Mouse (Mus musculus) hindbrain, postnatal 0 days (tissue): ENCODE measurements around the gene Mta1. TPM values are rescaled to one million over a fixed set of nuclear protein-coding genes. Genes with fewer than 3 reads are reported as not detected.

Experiments used
- ATAC-seq: fragments of 200-750 bp; cut with Nextera tagmentation; 2 replicates; pipeline ENCODE4 v1.8.0; 2017; ENCODE audit warnings: mild to moderate bottlenecking, moderate TSS enrichment, moderate library complexity
- DNase-seq: peaks from one replicate; pipeline ENCODE4 v3.0.0-alpha.2; 2015; ENCODE audit warnings: low spot score
- H3K27ac ChIP-seq: fragments of 300-500 bp; sonication (generic); 2 replicates; pipeline ENCODE4 v1.5.1; 2014; ENCODE audit warnings: mild to moderate bottlenecking
- H3K27me3 ChIP-seq: fragments of 300-500 bp; sonication (generic); 2 replicates; pipeline ENCODE4 v1.6.1; 2014; ENCODE audit warnings: low read length, mixed read lengths; ENCODE audit not compliant: insufficient read depth
- H3K36me3 ChIP-seq: fragments of 300-500 bp; sonication (generic); 2 replicates; pipeline ENCODE4 v1.6.1; 2014; ENCODE audit warnings: low read length, mixed read lengths; ENCODE audit not compliant: insufficient read depth
- H3K4me1 ChIP-seq: fragments of 300-500 bp; sonication (generic); 2 replicates; pipeline ENCODE4 v1.6.1; 2014; ENCODE audit warnings: antibody characterized with exemption, low read length, mixed read lengths; ENCODE audit not compliant: insufficient read depth
- H3K4me2 ChIP-seq: fragments of 300-500 bp; sonication (generic); 2 replicates; pipeline ENCODE4 v1.6.1; 2014; ENCODE audit warnings: low read depth, mild to moderate bottlenecking, low read length, moderate library complexity, mixed read lengths
- H3K4me3 ChIP-seq: fragments of 300-500 bp; sonication (generic); 2 replicates; pipeline ENCODE4 v1.5.1; 2014; ENCODE audit warnings: low read length
- H3K9ac ChIP-seq: fragments of 300-500 bp; sonication (generic); replicated peaks from 2 replicates; pipeline ENCODE4 v1.6.1; 2014; ENCODE audit warnings: mild to moderate bottlenecking, low read length, moderate library complexity, mixed read lengths
- H3K9me3 ChIP-seq: fragments of 300-500 bp; sonication (generic); 2 replicates; pipeline ENCODE4 v1.6.1; 2016; ENCODE audit warnings: low read length, mixed read lengths
- CTCF ChIP-seq: IDR thresholded peaks from 2 replicates; pipeline ENCODE4 v1.5.1; 2016; ENCODE audit warnings: antibody characterized with exemption, control low read depth, low read depth
- WGBS: fragments of 180-500 bp; shearing (Covaris S2); extraction: QIAGEN DNeasy Blood & Tissue Kit; methylation state at CpG from one replicate; pipeline ENCODE4 v1.1.7; 2014; 5-methylcytosine and 5-hydroxymethylcytosine counted together
- microRNA-seq, 2 experiments: library from miRNA; unstranded; fragments of <30 nt; microRNA quantifications; one replicate each; pipeline ENCODE4; 2016
- polyA plus RNA-seq: library from polyadenylated mRNA; unstranded; fragments of >200 nt; fragmentation: Nextera tagmentation; extraction: Ambion mirVana; gene quantifications from 2 replicates; pipeline ENCODE4 v1.2.1, GENCODE M21; 2015
- total RNA-seq: library from RNA; depleted of rRNA; stranded (reverse); fragments of >200 nt; gene quantifications from 2 replicates; pipeline ENCODE4 v1.2.3, GENCODE M21; 2014; rRNA removed

Mta1 gene
- total and polyA plus RNA-seq, 2 experiments from 2014 or later, result 13.1 to 57.6 TPM

DNA sequence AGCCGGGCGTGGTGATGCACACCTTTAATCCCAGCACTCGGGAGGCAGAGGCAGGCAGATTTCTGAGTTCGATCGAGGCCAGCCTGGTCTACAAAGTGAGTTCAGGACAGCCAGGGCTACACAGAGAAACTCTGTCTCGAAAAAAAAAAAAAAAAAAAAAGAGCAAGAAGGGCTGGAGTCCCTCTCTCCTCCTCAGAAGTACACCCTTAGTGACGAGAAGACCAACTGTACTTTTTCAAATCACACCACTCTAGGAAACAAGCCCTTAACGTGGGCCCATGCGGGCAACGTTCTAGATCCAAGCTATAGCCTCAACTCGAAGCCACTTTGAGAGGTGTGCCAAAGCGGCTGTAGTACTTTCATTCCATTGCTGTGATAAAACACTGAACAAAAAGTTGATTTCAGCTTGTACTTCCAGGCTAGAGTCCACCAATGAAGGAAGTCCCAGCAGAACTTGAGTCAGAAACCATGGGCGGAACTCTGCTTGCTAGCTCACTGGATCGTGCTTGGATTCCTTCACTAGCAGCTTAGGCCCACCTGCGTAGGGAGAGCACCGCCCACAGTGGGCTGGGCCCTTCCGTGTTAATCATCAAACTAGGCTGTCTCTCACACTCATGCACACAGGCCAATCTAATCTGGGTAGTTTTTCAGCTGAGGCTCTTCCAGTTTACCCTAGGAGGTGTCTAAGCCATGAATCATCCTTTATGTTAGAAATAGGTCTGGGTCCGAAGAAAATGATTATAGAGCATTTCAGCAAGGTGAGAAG lies 79.1 kb downstream of the Mta1 start:
- 93% methylated on average over 18 of the region's 18 CpGs for WGBS
- Histone ChIP-seq H3K4me2 (no peak overlapping the region), H3K36me3 (no peaks in the 10 kb centered on the region), H3K9me3 (no peaks in the 10 kb centered on the region), H3K27me3 (no peaks in the 10 kb centered on the region), H3K27ac (no peak overlapping the region), H3K4me3 (no peak overlapping the region), H3K9ac (no peak overlapping the region), H3K4me1 (no peaks in the 10 kb centered on the region)
- no peak for ATAC-seq
- no peak for DNase-seq
- TF ChIP-seq CTCF, result no peak

DNA sequence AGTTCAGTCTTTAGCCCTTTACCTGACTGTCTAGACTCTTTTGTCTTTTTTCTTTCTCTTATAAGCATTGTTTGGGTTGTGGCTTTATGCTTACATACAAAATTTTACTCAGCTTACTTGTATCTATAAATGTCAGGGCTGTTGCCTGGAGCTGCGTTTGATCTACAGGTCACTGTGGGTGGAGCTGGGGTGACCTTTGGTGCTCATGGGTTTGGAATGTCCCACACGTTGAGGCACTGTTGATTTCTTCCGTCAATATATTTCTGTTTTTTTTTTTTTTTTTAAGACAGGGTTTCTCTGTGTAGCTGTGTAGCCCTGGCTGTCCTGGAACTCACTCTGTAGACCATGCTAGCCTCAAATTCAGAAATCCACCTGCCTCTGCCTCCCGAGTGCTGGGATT lies 82.9 kb downstream of the Mta1 start:
- Histone ChIP-seq H3K27me3 (no peaks in the 10 kb centered on the region), H3K4me1 (no peaks in the 10 kb centered on the region), H3K4me2 (no peak overlapping the region), H3K9me3 (no peaks in the 10 kb centered on the region), H3K4me3 (no peak overlapping the region), H3K9ac (no peak overlapping the region), H3K36me3 (no peaks in the 10 kb centered on the region), H3K27ac (no peak overlapping the region)
- no peak for DNase-seq
- WGBS, result 73% methylated on average over 4 of the region's 4 CpGs
- ATAC-seq, result no peak
- no peak for TF ChIP-seq CTCF

DNA sequence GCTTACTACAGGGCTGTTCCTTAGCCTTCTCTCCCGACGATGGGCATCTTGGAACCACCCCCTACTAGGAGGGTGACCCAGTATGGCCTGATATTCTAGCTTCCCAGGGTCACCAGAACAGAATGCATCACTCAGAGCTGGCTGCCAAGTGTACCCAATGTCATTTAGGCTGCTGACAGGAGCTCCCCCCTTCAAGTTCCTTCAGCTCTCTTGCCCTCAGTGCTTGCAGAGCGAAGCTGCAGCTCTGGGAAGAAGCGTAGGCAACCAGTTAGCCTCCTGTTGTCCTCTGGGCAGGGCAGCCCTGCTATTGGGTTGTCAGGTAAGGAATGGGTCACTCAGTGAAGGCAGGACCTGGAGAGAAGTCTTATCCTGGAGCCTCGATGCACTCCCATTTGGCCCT lies 86.9 kb downstream of the Mta1 start:
- no peak for DNase-seq
- H3K36me3 ChIP-seq, result peaks cover 5% of the 10 kb centered on the region; the same call in 1 of the 2 replicates
- no peaks in the 10 kb centered on the region for H3K9me3 ChIP-seq
- no peak for ATAC-seq
- H3K4me2 ChIP-seq, result peak overlapping the region; percentile 91
- WGBS, result 65% methylated on average over 5 of the region's 5 CpGs
- TF ChIP-seq CTCF, result no peak
- peak overlapping the region; percentile 82; the same call in 1 of the 2 replicates for H3K27ac ChIP-seq
- H3K4me3 ChIP-seq, result no peak overlapping the region
- H3K9ac ChIP-seq, result peak overlapping the region; percentile 88; the same call in 1 of the 2 replicates
- peaks cover 10% of the 10 kb centered on the region for H3K4me1 ChIP-seq
- H3K27me3 ChIP-seq, result no peaks in the 10 kb centered on the region

DNA sequence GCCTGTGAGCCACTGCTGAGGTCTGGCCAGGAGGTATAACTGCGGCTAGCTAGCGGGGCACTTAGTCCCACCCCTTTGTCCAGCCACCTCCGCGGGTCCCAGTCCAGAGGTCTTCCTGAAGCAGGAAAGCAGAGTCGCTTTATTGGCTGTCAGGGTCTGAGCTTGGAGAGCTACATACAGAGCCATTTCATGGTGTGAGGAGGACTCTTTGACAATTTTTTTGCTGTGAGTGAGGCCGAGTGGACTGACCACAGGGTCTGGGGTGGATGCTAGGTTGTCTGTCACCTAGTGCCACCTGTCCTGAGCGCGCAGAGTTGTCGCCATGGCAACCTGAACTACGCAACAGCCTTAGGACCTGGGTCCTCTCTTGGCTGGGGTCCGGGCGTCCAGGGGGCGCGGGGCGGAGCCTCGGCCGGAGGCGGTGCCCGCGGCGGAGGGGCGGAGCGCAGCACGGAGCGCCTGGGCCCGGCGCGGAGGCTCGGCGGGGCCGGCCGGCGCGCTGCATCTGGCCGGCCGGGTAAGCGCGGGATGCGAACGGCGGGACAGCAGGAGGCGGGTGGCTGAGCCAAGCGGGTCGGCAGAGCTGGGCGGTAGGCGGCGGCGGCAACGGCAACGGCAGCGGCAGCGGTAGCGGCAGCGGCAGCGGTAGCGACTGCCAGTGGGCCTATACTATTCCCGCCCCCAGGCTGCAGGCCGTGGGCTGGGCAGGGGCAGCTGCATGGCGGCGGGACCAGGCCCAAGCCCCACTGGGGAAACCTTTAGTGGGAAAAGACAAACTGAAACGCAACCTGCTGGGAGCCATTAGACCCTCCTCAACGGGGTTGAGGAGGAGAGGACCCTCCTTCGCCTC lies 87.6 kb downstream of the Mta1 start, which contains the start of gene Tmem121:
Gene Tmem121, plus strand, starts transcription at position 489 of the 850 bp plus-strand sequence.
- Histone ChIP-seq H3K4me3 (peak within 1 kb of the TSS; percentile 74), H3K27me3 (no peaks in the 10 kb centered on the region), H3K36me3 (peaks cover 10% of the 10 kb centered on the region; the same call in 1 of the 2 replicates), H3K4me1 (peaks cover 10% of the 10 kb centered on the region), H3K4me2 (peak within 1 kb of the TSS; percentile 91), H3K27ac (peak within 1 kb of the TSS; percentile 82), H3K9ac (peak within 1 kb of the TSS; percentile 88), H3K9me3 (no peaks in the 10 kb centered on the region)
- ATAC-seq (peak; percentile 52), DNase-seq (peak; percentile 67)
- WGBS, result under 1% methylated on average over 57 of the region's 63 CpGs
- no peak for TF ChIP-seq CTCF

DNA sequence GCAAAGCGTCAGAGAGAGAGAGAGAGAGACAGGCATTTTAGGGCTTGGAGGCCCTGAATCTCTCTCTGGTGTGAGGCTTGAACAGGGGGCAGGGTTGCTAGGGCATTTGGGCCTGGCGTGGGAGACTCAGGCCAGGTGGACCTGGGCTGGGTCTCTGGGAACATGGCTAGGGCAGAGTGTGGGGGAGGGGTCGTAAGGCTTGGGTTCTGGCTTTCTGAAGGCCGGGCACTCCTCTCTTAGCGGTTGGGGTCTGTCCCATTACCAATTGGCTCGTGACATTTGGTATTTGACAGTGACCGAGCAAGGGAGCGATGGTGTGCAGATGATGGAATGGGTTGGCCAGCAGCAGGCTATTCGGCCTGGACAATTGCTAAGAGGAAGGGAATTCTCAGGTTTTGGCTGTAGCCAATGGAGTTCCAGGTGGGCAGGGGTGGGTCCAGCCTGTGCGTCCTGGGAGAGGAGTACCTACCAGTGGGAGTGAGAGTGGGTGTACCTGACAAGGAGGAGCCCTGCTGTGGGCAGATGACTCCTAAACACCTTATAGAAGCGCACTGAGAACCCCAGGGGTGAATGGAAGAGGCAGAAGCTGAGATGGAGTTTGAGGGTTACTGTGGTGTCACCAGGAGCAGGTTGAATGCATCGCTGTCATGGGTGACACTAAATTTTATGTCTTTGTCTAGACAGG lies 88.4 kb downstream of the Mta1 start:
- 31% methylated on average over 12 of the region's 12 CpGs for WGBS
- Histone ChIP-seq H3K4me3 (peak overlapping the region; percentile 74), H3K27ac (peak overlapping the region; percentile 82), H3K9me3 (no peaks in the 10 kb centered on the region), H3K9ac (peak overlapping the region; percentile 88), H3K27me3 (no peaks in the 10 kb centered on the region), H3K4me2 (peak overlapping the region; percentile 91), H3K36me3 (peaks cover 10% of the 10 kb centered on the region; the same call in 1 of the 2 replicates), H3K4me1 (peaks cover 10% of the 10 kb centered on the region)
- peak; percentile 13 for DNase-seq
- no peak for TF ChIP-seq CTCF
- peak; percentile 5; the same call in 1 of the 2 replicates for ATAC-seq

Small RNA genes lying within 50 kb of the gene (microRNA-seq; reads per million reads assigned to microRNA genes)
- 0 reads per million in 2 experiments for gene Gm44471

Other genes with a start within 250 kb of the Mta1 start
- gene Gpr132, start 230.1 kb upstream of the Mta1 start, total RNA-seq, result 0.10 TPM in 1 of 2 replicates, not detected in the other
- gene Gpr132, start 230.1 kb upstream of the Mta1 start, polyA plus RNA-seq, result 0.05 TPM in 1 of 2 replicates, not detected in the other
- 63.4 and 88.4 TPM in 2 replicates for gene Jag2, start 168.5 kb upstream of the Mta1 start, total RNA-seq
- gene Jag2, start 168.5 kb upstream of the Mta1 start, polyA plus RNA-seq, result 7.7 and 8.5 TPM in 2 replicates
- gene Nudt14, start 156.2 kb upstream of the Mta1 start, total RNA-seq, result 29.0 and 29.4 TPM in 2 replicates
- gene Nudt14, start 156.2 kb upstream of the Mta1 start, polyA plus RNA-seq, result 51.7 and 54.8 TPM in 2 replicates
- 71.0 and 76.1 TPM in 2 replicates for gene Btbd6, start 121.8 kb upstream of the Mta1 start, total RNA-seq
- gene Btbd6, start 121.8 kb upstream of the Mta1 start, polyA plus RNA-seq, result 52.1 and 52.9 TPM in 2 replicates
- 29.4 and 32.9 TPM in 2 replicates for gene Brf1, start 97.6 kb upstream of the Mta1 start, total RNA-seq
- gene Brf1, start 97.6 kb upstream of the Mta1 start, polyA plus RNA-seq, result 39.0 and 40.8 TPM in 2 replicates
- gene Pacs2, start 83.8 kb upstream of the Mta1 start, total RNA-seq, result 111 and 125 TPM in 2 replicates
- gene Pacs2, start 83.8 kb upstream of the Mta1 start, polyA plus RNA-seq, result 20.3 and 20.6 TPM in 2 replicates
- gene Tex22, start 23.8 kb upstream of the Mta1 start, total RNA-seq, result 0.73 and 1.8 TPM in 2 replicates
- gene Tex22, start 23.8 kb upstream of the Mta1 start, polyA plus RNA-seq, result not detected in 2 replicates
- gene Crip2, start 42.0 kb downstream of the Mta1 start, total RNA-seq, result 138 and 152 TPM in 2 replicates
- gene Crip2, start 42.0 kb downstream of the Mta1 start, polyA plus RNA-seq, result 239 and 251 TPM in 2 replicates
- 4.6 and 15.4 TPM in 2 replicates for gene Crip1, start 48.0 kb downstream of the Mta1 start, total RNA-seq
- 33.0 and 35.8 TPM in 2 replicates for gene Crip1, start 48.0 kb downstream of the Mta1 start, polyA plus RNA-seq
- gene Tedc1, start 58.1 kb downstream of the Mta1 start, total RNA-seq, result 13.8 and 16.6 TPM in 2 replicates
- gene Tedc1, start 58.1 kb downstream of the Mta1 start, polyA plus RNA-seq, result 14.7 and 15.8 TPM in 2 replicates
- gene Tmem121, start 87.7 kb downstream of the Mta1 start, total RNA-seq, result 98.0 and 103 TPM in 2 replicates
- 54.8 and 55.3 TPM in 2 replicates for gene Tmem121, start 87.7 kb downstream of the Mta1 start, polyA plus RNA-seq